Mouse (Mus musculus): ENCODE measurements around the gene Sgpl1.

Gene Sgpl1

DNA sequence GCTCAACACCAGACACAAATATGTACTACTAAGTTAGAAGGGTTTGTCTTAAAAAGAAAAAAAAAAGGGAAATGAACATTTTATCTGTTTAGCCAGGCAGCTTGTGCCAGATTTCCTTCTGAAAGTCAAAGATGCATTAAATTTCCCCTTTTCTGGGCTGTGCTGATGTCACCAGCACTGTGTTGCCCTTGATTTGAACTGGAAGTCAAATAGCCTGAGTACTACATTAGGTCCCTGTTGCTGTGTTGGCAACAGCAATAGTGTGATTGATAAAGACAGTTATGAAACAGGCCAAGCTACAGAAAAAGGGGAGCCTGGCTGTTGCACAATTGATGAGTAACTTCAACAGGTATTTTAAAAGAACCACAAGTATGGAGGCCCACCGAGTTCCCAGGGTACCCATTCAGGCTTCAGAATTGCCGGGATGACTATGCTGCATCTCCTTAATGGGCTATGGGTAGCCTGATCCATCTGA is 33.2 kb downstream of the Sgpl1 start:
- in situ Hi-C loops (cut with MboI; ENCODE audit: low pct_unique_long_range_greater_than_20kb in 1 of 2, low sequenced_read_pairs in 2 of 2, unreplicated experiment in 1 of 2), result no loop called here

DNA sequence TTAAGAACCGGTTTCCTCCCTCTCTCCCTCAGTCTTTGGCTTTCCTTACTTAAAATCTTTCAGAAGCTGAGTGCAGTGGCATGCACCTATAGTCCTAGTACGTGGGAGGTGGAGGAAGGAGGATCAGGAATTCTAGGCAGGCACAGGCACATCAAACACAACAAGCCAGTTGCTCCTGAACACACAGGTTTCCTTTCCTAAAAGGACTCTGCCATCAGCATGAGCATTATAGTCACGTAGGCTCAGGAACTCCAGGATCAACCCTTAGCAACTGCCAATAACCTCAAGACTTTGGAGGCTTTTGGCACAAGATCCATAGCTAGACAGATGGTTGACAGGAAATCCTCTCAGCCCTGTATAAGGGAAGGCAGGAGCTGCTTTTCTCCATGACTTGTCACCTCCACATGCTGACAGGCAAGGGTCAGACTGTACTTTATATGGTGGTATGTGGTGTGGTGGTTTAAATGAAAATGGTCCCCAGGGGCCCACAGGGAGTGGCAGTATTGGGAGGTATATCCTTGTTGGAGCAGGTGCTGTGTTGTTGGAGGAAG is 43.9 kb downstream of the Sgpl1 start:
- in situ Hi-C loops (cut with MboI; ENCODE audit: low pct_unique_long_range_greater_than_20kb in 1 of 2, low sequenced_read_pairs in 2 of 2, unreplicated experiment in 1 of 2), result no loop called here

DNA sequence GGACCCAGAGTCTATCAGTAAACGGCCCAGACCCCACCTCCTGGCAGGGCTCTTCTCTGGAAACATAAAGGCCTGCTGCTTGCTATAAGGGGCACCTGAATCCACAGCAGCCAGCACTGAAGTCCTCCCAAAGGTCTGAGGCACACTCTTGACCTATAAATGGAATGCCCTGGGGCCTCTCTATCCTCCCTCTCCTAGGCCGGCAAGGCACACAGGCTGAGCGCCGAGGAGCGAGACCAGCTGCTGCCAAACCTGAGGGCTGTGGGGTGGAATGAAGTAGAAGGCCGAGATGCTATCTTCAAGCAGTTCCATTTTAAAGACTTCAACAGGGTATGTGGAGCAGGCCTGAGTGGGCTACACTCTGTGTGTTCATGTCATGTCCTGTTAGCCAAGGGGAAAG is 55.6 kb downstream of the Sgpl1 start:
- in situ Hi-C loops (cut with MboI; ENCODE audit: low pct_unique_long_range_greater_than_20kb in 1 of 2, low sequenced_read_pairs in 2 of 2, unreplicated experiment in 1 of 2), result no loop called here

DNA sequence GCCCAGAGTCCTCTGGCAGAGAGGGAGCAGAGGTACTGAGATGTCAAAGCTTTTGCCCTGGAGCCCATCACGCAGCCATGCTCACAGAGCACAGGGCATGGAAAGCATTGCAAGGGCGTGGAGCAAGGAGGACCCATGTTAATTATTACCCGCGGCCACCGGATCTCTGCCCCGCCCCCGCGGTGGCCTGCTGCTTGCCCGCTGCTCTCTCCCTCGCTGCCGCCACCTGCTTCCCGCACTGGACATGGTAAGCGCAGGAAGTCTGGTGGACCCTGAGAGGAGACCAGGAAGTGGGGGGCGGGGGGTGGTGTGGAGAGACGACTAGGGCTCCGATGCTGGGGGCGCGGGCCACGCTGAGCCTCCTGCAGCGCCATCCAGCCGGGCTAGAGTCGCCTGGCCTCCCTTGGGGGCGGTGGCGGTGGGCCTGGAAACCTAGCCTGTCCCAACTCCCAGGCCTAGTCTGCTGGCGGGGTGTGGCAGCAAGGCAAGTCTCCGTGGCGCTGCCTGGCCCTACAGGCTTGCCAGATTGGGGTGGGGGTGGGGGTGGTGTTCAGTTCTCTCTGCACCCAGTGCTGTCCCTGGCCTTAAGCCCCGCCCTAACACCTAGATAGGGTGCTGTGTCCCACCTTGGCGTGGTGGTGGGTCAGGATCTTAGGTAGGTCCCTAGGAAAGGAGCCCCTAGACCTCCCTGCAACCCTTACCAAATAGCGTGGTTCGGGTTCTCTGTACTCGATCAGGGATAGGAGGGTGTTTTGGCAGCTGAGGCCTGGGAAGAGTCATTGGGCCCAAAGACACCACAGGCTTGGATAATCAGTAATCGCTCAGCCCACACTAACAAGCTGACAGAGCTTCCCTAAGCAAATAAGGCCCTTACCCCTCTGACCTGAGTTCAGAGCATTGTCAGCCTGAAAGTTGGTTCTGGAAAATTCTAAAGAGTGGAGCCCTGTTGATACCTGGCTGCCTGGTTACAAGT is 58.0 kb downstream of the Sgpl1 start, which contains the start of gene Pcbd1:
Pcbd1 (plus strand) TSS at position 162 of the 973 bp plus-strand sequence.
- in situ Hi-C loops (cut with MboI; ENCODE audit: low pct_unique_long_range_greater_than_20kb in 1 of 2, low sequenced_read_pairs in 2 of 2, unreplicated experiment in 1 of 2), result no loop called here

DNA sequence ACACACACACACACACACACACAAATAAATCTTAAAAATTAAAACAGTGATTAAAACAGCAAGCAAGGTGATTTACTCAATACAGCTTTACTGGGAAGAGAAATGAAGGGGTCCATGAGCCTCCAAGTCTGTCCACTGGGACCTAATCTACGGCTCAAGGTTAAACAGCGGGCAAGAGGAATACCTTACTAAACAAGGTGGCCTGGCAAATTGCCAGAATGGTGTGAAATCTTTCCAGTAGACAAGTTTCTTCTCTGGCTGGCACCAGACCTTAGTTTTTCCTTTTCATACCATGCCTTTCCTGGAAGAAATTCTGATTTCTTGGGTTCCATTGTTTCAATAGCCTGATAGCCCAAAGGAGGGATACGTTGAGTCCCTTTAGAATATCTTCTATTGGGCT is 59.0 kb downstream of the Sgpl1 start:
- in situ Hi-C loops (cut with MboI; ENCODE audit: low pct_unique_long_range_greater_than_20kb in 1 of 2, low sequenced_read_pairs in 2 of 2, unreplicated experiment in 1 of 2), result no loop called here

DNA sequence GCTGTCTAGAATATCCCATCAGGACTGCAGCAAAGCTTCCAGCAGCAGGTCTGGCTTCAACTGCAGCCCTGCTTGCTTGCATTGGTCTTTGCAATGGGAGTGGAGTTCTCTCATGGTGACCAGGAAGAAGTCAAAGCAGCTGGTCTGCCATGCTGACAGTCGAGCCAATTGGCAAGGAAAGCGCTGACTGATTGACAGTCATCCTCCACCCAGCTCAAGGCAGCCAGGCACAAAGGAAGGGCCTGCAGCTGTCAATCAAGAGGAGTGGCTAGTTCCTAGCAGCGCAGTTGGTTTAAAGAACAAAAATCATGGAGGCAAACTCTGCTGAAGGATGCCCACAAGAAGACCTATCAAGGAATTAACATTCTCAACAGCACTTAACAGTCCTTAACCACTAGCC is 61.0 kb downstream of the Sgpl1 start:
- in situ Hi-C loops (cut with MboI; ENCODE audit: low pct_unique_long_range_greater_than_20kb in 1 of 2, low sequenced_read_pairs in 2 of 2, unreplicated experiment in 1 of 2), result no loop called here

DNA sequence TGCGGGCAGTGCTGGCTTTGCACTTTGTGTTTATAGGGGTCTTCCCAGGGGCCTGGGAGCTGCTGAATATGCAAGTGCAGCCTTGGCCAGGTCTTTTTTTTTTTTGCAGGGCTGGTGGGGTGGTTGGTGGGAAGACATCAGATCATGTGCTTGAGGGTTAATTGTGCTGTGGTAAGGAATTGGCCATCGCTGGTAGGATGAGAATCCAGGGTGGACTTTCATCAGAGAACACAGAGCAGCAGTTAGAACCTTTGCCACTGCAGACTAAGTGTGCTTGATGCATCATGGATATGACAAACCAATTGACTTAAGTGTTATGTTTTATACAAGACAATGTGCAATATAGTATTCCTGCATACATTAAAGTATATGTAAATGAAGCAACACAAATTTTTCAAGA is 62.1 kb downstream of the Sgpl1 start:
- in situ Hi-C loops (cut with MboI; ENCODE audit: low pct_unique_long_range_greater_than_20kb in 1 of 2, low sequenced_read_pairs in 2 of 2, unreplicated experiment in 1 of 2), result no loop called here

DNA sequence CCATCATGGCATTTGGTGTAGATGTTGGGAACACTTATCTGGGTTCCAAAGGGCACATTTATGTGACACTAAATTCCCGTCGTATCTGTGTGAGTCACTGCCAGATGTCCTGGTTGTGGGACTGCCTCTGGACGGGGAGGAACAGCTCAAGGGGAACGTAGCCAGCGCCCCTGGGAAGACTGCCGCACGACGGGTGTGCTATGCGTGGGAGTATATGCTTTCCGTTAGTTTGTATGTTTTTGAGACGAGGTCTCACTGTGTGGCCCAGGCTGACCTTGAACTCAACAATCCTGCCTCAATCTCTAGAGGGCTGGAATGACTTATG is 66.6 kb downstream of the Sgpl1 start:
- in situ Hi-C loops (cut with MboI; ENCODE audit: low pct_unique_long_range_greater_than_20kb in 1 of 2, low sequenced_read_pairs in 2 of 2, unreplicated experiment in 1 of 2), result no loop called here

DNA sequence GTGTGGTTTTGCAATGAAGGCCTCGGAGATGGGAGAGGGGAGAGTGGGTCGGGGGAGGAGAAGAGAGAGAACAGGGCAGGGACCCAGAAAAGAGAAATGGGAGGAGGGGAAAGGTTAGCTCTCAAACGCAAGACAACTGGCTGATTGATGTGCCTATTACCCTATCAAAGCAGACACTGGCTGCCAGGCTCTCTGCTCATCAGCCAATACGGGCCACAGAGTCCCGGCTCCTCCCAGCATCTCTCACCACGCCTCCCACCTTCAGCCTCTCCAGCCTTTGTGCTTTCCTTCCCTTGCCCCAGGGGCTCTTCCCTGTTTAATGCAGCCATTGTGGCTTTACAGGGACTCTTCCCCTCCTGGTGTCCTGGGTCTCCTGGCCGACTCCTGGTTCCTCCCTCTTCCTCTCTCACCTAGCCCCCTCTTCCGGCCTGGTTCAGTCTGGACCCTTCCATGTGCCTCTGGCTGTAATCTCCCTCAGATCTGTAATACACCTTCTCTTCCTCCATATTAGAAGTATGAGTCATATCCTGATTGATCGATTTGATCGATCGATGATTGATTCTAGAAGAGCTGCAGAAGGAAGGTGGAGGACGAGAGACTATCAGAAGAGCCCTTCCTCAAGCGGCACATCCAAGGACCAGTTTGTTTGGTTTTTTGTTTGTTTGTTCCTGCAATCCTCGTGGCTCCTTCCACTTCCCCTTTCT is 67.1 kb downstream of the Sgpl1 start:
- in situ Hi-C loops (cut with MboI; ENCODE audit: low pct_unique_long_range_greater_than_20kb in 1 of 2, low sequenced_read_pairs in 2 of 2, unreplicated experiment in 1 of 2), result no loop called here

DNA sequence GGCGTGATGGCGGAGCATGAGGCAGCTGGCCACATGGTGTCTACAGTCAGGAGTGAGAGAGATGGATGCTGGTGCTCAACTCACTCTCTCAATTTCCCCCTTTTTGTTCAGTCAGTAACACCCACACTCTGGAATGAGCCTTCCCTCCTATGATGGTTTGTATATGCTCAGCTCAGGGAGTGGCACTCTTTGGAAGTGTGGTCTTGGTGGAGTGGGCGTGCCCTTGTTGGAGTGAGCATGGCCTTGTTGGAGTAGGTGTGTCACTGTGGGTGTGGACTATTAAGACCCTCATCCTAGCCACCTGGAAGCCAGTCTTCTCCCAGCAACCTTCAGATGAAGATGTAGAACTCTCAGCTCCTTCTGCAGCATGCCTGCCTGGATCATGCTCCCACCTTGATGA is 71.9 kb downstream of the Sgpl1 start:
- in situ Hi-C loops (cut with MboI; ENCODE audit: low pct_unique_long_range_greater_than_20kb in 1 of 2, low sequenced_read_pairs in 2 of 2, unreplicated experiment in 1 of 2), result loop anchor here in 1 of 2 experiments (10.0 kb wide), 1 partner anchor 241 kb away; the partner anchor contains the start of gene Unc5b

DNA sequence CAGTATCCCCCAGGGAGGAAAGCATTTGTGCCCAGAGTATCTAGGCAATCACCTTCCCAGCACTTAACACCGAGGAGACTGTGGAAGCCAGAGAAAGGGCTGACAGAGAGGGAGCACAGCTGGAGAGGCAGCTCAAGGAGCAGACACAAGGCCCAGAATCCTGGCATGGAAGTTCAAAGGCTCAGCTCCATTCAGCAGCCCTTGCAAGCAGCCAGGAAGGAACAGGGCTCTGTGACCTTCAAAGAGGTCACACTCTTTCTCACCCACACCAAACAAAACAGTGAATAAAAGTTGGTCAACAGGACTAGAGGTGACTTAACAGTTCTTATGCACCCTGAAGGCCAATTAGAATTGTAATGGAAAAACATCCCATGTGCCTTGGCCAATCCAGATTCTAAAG is 72.9 kb downstream of the Sgpl1 start:
- in situ Hi-C loops (cut with MboI; ENCODE audit: low pct_unique_long_range_greater_than_20kb in 1 of 2, low sequenced_read_pairs in 2 of 2, unreplicated experiment in 1 of 2), result loop anchor here in 1 of 2 experiments (10.0 kb wide), 1 partner anchor 240 kb away; the partner anchor contains the start of gene Unc5b

DNA sequence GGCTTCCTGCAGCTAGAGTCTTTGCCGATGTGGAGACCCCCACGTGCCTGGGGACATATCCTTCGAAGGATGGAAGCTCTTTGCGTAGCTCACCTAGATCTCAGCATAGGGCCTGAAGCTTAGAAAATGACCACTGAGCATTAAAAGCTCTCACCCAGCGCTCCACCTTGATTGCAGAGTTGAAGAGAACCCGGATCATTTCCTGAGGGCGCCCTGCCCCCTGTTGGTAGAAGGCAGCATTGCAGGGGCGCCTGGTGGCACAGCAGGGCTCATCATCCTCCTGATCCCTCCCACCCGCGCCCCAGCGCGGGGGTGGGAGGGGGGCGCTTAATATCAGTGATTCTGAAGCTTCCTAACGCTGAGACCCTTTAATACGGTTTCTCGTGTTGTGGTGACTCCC is 75.2 kb downstream of the Sgpl1 start:
- in situ Hi-C loops (cut with MboI; ENCODE audit: low pct_unique_long_range_greater_than_20kb in 1 of 2, low sequenced_read_pairs in 2 of 2, unreplicated experiment in 1 of 2), result loop anchor here in 1 of 2 experiments (10.0 kb wide), 1 partner anchor 238 kb away; the partner anchor contains the start of gene Unc5b

DNA sequence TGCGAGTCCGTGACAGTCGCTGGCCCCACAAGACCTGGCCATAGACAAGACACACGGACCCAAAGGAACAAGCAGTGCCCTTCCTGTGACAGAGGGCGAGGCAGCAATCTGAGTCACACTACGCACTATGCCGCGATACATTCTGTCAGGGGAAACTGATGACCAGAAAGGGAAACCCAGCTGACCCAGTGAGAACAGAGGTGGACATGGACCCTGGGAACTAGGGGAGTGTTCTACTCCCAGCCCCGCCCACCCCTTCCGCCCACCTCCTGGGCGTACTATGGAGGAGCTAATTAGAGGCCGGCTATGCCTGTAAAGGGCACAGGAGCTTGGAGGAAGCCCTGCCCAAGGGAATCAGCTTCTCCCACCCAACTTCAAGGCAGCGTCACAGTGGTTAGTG is 78.3 kb downstream of the Sgpl1 start:
- in situ Hi-C loops (cut with MboI; ENCODE audit: low pct_unique_long_range_greater_than_20kb in 1 of 2, low sequenced_read_pairs in 2 of 2, unreplicated experiment in 1 of 2), result no loop called here

DNA sequence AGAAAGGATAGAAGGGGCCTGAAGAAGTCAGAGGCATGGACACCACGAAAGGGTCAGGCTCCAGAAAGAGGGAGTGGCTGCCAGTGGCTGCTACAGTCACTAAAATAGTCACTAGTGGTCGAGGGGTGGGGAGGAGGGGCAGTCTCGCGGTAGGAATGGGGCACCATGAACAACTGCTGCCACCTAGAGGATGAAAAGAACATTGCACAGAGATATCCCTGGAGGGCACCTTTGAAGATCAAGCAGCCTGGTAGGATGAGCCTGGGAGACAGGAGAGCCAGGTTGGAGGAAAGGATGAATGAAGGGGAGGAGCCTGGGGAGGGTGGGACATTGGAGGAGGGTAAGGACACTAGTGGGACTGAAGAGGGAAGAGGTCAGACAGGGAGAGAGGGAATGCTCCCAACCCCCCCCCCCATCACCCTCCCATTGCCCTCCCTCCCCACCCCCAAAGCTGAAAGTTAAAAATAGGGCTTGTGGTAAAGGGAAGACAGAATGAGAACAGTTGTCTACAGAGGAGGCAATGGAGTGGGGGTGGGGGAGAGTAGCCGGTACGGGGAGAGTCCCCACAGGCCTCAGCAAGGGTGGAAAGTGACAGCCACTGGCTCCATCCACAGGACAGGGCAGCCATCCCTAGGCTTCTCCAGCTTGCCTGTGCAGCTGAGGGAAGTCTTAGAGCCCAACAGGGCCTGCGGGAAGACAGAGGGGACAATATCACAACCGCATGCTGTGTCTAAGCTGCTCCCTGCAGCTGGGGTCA is 78.9 kb downstream of the Sgpl1 start:
- in situ Hi-C loops (cut with MboI; ENCODE audit: low pct_unique_long_range_greater_than_20kb in 1 of 2, low sequenced_read_pairs in 2 of 2, unreplicated experiment in 1 of 2), result no loop called here

DNA sequence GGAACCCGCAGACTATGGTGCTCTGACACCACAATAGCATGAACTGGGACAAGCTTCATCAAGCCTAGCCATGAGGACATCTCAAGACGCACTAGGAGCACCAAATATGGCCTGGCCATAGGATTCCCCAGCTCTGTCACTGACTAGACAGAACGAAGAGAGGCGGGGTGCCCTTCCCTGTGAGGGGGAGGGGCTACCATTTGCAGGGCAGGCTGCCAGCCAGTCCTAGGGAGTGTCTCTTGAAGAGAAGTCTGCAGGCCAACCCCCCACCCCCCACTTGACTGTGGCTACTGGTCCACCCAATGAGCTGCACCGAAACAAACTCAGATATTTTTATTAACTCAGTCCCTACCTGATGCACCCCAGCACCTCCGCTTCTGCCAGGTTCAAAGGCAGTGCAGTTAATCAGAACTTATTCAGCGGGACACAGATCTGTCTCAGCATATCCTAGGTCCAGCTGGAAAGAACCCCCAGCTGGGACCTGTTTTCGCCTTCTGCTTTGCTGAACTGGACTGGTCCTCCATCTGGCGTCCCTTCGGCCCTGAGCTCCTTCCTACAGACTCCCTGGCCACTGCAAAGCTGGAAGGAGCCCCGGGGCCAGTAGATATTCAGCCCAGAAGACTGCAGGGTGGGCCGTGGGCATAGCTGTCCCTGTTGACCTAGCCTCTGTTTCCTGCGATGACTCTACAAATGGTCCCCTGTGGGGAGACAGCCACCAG is 82.1 kb downstream of the Sgpl1 start:
- in situ Hi-C loops (cut with MboI; ENCODE audit: low pct_unique_long_range_greater_than_20kb in 1 of 2, low sequenced_read_pairs in 2 of 2, unreplicated experiment in 1 of 2), result no loop called here

DNA sequence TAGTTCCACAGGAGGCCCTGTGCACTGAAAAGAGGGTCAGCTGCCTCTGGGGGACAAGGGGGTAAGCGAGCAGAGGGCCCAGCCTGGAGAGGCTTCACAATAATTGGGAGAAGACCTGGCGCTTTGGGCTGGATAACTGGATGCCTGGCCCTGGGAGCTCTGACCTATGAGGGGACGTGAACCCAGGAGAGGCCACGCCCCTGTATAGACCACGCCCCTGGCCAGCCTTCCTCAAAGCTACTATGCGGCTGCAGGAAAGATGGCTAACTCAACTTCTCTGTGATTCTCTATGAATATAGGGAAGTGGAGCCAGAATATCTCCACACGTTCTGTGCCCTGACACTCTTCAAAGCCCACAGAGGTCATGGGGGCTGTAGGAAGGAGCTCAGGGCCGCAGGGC is 82.9 kb downstream of the Sgpl1 start:
- in situ Hi-C loops (cut with MboI; ENCODE audit: low pct_unique_long_range_greater_than_20kb in 1 of 2, low sequenced_read_pairs in 2 of 2, unreplicated experiment in 1 of 2), result loop anchor here (5.0 kb wide), 1 partner anchor 282 kb away; no protein-coding TSS in a partner anchor

DNA sequence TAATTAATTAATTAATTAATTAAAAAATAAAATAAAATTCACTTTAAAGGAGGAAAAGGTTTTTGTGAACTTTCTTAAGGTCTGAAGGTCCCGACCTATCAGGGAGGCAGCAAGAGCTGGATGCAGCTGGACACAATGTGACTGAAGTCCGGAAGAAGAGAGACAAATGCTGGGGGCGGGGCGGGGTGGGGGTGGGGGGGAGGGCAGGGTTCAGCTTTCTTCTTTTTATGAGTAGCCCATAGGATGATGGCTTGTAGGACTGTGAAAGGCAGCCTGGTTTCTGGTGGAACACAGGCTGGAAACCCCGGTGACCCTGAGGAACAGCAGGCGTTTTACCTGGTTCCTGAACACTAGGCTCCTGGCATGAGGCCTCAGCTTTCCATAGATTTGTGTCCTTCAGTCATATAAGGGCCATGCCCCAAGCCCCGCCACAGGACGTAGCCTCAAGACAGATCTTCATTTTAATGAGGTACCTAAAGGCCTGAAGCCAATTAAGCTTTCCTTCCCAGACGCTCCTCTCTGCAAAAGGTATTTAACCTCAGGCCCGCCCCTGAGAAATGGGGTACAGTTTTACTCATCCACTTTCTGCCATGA is 84.1 kb downstream of the Sgpl1 start:
- in situ Hi-C loops (cut with MboI; ENCODE audit: low pct_unique_long_range_greater_than_20kb in 1 of 2, low sequenced_read_pairs in 2 of 2, unreplicated experiment in 1 of 2), result loop anchor here (5.0 kb wide), 1 partner anchor 281 kb away; no protein-coding TSS in a partner anchor
